Mouse (Mus musculus) cerebellum, adult 2 months (tissue): ENCODE measurements around the gene Pheta2. TPM values are rescaled to one million over a fixed set of nuclear protein-coding genes. Genes with fewer than 3 reads are reported as not detected.
"Not testable (repeated sequence)": the region's sequence is repeated elsewhere in the genome, so short reads cannot be mapped to it uniquely, and the experiment has no call there.

Experiments
- DNase-seq, 2 experiments: peaks; one replicate each; pipeline ENCODE4 v3.0.0; 2021
- H3K27ac ChIP-seq: fragments of 200-500 bp; 2 replicates; pipeline ENCODE4 v1.5.1; 2012; ENCODE audit warnings: low read length, control low read depth, inconsistent platforms; ENCODE audit not compliant: insufficient read depth
- H3K27me3 ChIP-seq: fragments of 200-500 bp; 2 replicates; pipeline ENCODE4 v1.6.1; 2012; ENCODE audit warnings: inconsistent platforms, mild to moderate bottlenecking, low read length, moderate library complexity; ENCODE audit not compliant: control insufficient read depth, insufficient read depth
- H3K4me1 ChIP-seq: fragments of 200-500 bp; 2 replicates; pipeline ENCODE4 v1.6.1; 2011; ENCODE audit warnings: low read length; ENCODE audit not compliant: control insufficient read depth, insufficient read depth
- H3K4me3 ChIP-seq: fragments of 200-500 bp; replicated peaks from 2 replicates; pipeline ENCODE3; 2011; ENCODE audit warnings: mild to moderate bottlenecking, low read depth, low read length, control low read depth; ENCODE audit not compliant: insufficient read depth
- CTCF ChIP-seq: fragments of 200-500 bp; IDR thresholded peaks from 2 replicates; pipeline ENCODE4 v1.5.1; 2011; ENCODE audit warnings: low read depth, mild to moderate bottlenecking, control low read depth, low read length, moderate library complexity, borderline replicate concordance; ENCODE audit not compliant: insufficient read depth
- POLR2A ChIP-seq: fragments of 200-500 bp; IDR thresholded peaks from 2 replicates; pipeline ENCODE4 v1.6.1; 2011; ENCODE audit warnings: low read length, control low read depth, borderline replicate concordance; ENCODE audit not compliant: insufficient read depth
- WGBS: fragments of 180-500 bp; shearing (Covaris S2); methylation state at CpG from one replicate; pipeline ENCODE4 v1.1.7; 2018; 5-methylcytosine and 5-hydroxymethylcytosine counted together
- polyA plus RNA-seq: library from polyadenylated mRNA; depleted of rRNA; stranded (reverse); fragments of >200 nt; gene quantifications from 2 replicates; pipeline ENCODE4 v1.2.3, GENCODE M21; 2012

Pheta2 gene
- polyA plus RNA-seq, 1 experiment, result 0.13 TPM

DNA sequence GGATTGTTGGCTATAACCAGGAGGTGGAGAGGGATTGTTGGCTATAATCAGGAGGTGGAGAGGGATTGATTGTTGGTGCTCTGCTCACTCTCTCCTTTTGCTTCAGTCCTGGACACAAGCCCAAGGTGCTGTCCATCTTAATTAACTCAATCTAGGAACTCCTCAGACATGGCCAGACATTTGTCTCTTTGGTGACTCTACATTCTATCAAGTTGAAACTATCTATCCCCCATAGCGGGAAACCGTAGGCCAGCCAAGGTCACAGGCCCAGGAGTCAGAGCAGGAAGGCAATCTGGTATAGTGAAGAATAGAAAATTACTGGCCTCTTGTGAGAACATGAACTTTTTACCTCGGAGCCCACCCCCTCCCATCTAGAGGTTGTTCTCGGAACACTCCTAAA, 23.5 kb downstream of the Pheta2 start:
- WGBS, result 90% methylated on average over 4 of the region's 4 CpGs
- Histone ChIP-seq H3K27ac (no peak overlapping the region), H3K4me1 (no peaks in the 10 kb centered on the region), H3K27me3 (no peaks in the 10 kb centered on the region), H3K4me3 (no peak overlapping the region)
- no peak for TF ChIP-seq POLR2A
- TF ChIP-seq CTCF, result no peak
- no peak for DNase-seq

DNA sequence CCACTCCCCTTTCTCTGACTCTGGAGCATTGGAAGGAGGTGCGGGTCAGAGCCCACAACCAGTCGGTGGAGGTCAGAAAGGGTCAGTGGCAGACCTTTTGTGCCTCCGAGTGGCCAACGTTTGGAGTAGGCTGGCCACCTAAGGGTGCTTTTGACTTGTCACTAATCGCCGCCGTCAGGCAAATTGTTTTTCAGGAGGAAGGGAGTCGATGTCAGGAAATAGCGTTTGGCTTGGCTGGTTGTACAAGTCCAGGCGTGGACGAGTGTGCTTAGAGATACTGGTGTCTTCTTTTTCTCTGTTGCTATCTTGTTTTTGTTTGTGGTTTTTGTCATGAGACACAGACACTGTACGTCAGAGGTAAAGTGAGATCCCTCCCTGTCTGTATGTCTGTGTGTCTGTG, 25.1 kb downstream of the Pheta2 start:
- not testable (repeated sequence) for DNase-seq, H3K27me3 ChIP-seq, H3K4me3 ChIP-seq, H3K27ac ChIP-seq, H3K4me1 ChIP-seq
- 73% methylated on average over 9 of the region's 12 CpGs for WGBS

GRCm38 (mm10) chr15:82364561-82364960, 25.8 kb downstream of the Pheta2 start:
- not testable (repeated sequence) for DNase-seq, H3K27ac ChIP-seq, H3K27me3 ChIP-seq, H3K4me1 ChIP-seq, H3K4me3 ChIP-seq
- WGBS, result 41% methylated on average over 7 of the region's 9 CpGs

GRCm38 (mm10) chr15:82368146-82368545, 29.4 kb downstream of the Pheta2 start:
- no peaks in the 10 kb centered on the region for H3K27me3 ChIP-seq
- H3K27ac ChIP-seq, result no peak overlapping the region
- no peak overlapping the region for H3K4me3 ChIP-seq
- no peak for DNase-seq
- no peaks in the 10 kb centered on the region for H3K4me1 ChIP-seq
- whole genome bisulfite sequencing, result 90% methylated on average over 4 of the region's 4 CpGs
- no peak for TF ChIP-seq POLR2A
- TF ChIP-seq CTCF, result no peak

- TF ChIP-seq POLR2A, result no peak
- no peak for TF ChIP-seq CTCF
- WGBS, result 81% methylated on average over 1 of the region's 1 CpGs
- H3K27ac ChIP-seq, result no peak overlapping the region
- H3K4me3 ChIP-seq, result no peak overlapping the region
- DNase-seq, result no peak
- no peaks in the 10 kb centered on the region for H3K27me3 ChIP-seq
- H3K4me1 ChIP-seq, result no peaks in the 10 kb centered on the region
These were observed 30.1 kb downstream of the Pheta2 start for GRCm38 (mm10) chr15:82368851-82369250.

GRCm38 (mm10) chr15:82372446-82372845, 33.7 kb downstream of the Pheta2 start:
- 93% methylated on average over 6 of the region's 6 CpGs for WGBS

DNA sequence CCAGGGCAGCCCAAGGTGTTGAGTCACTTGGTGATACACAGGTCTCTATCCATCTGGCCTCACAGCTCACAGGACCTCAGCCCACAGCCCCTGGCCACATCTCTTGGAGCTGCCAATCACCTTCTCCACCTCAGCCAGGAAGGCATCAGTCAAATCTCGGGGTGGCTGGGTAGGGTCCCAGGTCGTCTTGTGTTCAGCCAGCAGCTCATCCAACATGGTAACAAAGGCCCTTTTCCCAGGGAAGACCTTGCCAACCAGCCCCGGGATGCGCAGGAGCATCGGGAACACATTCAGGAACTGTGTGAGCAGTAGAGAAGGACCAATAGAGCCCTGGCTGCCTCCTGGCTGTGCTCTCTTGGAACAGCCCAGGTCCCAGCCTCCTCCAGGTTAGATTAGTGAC, 34.2 kb downstream of the Pheta2 start:
- 58% methylated on average over 5 of the region's 5 CpGs for WGBS
- DNase-seq, result no peak
- no peak for TF ChIP-seq CTCF
- no peak for TF ChIP-seq POLR2A
- Histone ChIP-seq H3K4me3 (no peak overlapping the region), H3K4me1 (no peaks in the 10 kb centered on the region), H3K27me3 (no peaks in the 10 kb centered on the region), H3K27ac (no peak overlapping the region)

More at GRCm38 (mm10) chr15:82372446-82372845, 33.7 kb downstream of the Pheta2 start:
- no peaks in the 10 kb centered on the region for H3K27me3 ChIP-seq
- no peaks in the 10 kb centered on the region for H3K4me1 ChIP-seq
- TF ChIP-seq POLR2A (no peak), CTCF (no peak)
- no peak for DNase-seq
- no peak overlapping the region for H3K27ac ChIP-seq
- no peak overlapping the region for H3K4me3 ChIP-seq

DNA sequence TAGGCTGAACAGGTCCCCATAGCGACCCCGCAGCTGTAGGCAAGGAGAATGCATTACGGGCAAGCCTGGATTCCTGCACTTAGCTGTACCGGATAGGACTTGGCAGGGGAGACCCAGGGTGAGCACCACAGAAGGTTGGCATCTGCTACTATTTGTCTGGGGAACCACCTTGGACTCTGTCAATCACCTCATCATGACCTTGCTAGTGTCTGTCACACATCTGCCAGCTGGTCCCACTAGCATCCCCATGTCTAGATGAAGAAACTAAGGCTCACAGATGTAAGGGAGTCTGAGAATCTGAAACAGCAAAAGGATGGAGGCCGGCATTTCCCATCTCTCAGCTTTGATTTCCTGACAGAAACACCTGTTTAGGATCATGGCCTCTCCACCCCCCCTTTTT, 35.7 kb downstream of the Pheta2 start:
- DNase-seq, result no peak
- no peak for TF ChIP-seq POLR2A
- no peak for TF ChIP-seq CTCF
- H3K27ac ChIP-seq, result no peak overlapping the region
- no peak overlapping the region for H3K4me3 ChIP-seq
- 62% methylated on average over 5 of the region's 5 CpGs for WGBS
- H3K27me3 ChIP-seq, result no peaks in the 10 kb centered on the region
- no peaks in the 10 kb centered on the region for H3K4me1 ChIP-seq

DNA sequence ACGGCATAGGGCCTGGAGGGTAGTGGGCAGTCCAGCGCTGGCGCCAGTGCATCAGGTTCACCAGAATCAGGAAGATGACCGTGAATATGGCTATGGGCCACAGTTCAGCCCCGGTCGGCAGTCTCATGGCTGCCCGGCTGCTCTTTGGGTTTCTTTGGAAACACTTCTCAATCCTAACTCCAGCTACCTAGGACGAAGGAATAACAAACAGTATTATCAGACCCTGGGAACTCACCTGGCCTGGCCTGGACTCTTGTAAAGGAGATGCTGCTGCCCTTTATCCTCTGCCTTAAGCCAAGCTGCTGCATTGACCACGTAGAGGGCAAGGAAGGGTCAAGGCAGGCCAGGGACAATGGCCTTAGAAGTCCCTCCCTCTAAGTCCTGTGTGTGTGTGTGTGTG, 37.1 kb downstream of the Pheta2 start:
- Histone ChIP-seq H3K4me3 (no peak overlapping the region), H3K27me3 (no peaks in the 10 kb centered on the region), H3K27ac (no peak overlapping the region; the same call in 1 of the 2 replicates), H3K4me1 (no peaks in the 10 kb centered on the region)
- TF ChIP-seq POLR2A, result no peak
- no peak for TF ChIP-seq CTCF
- no peak for DNase-seq
- WGBS, result 85% methylated on average over 9 of the region's 9 CpGs
